Mouse (Mus musculus): Measurements from ENCODE around the gene Pbx2. TPM values are rescaled to one million over a fixed set of nuclear protein-coding genes. Genes with fewer than 3 reads are reported as not detected.
A peak's percentile ranks its signal among the peaks of the same experiment; 100 is the strongest.

Gene Pbx2
- total RNA-seq (2021): 10 to 100 TPM; 32.4 to 40.9 TPM
- long read RNA-seq, experiment 1, transcript Pbx2-201 (9 exons, 3,068 nt): major isoform, 15 of 19 reads
- long read RNA-seq, experiment 1, partial matches to known transcripts: 0 of 19 reads
- long read RNA-seq, experiment 1, other reads (novel, unspliced or antisense): 3 of 19 reads
- long read RNA-seq, experiment 2, transcript Pbx2-201 (9 exons, 3,068 nt): major isoform, 18 of 29 reads
- long read RNA-seq, experiment 2, partial matches to known transcripts: 3 of 29 reads
- long read RNA-seq, experiment 2, other reads (novel, unspliced or antisense): 8 of 29 reads

DNA sequence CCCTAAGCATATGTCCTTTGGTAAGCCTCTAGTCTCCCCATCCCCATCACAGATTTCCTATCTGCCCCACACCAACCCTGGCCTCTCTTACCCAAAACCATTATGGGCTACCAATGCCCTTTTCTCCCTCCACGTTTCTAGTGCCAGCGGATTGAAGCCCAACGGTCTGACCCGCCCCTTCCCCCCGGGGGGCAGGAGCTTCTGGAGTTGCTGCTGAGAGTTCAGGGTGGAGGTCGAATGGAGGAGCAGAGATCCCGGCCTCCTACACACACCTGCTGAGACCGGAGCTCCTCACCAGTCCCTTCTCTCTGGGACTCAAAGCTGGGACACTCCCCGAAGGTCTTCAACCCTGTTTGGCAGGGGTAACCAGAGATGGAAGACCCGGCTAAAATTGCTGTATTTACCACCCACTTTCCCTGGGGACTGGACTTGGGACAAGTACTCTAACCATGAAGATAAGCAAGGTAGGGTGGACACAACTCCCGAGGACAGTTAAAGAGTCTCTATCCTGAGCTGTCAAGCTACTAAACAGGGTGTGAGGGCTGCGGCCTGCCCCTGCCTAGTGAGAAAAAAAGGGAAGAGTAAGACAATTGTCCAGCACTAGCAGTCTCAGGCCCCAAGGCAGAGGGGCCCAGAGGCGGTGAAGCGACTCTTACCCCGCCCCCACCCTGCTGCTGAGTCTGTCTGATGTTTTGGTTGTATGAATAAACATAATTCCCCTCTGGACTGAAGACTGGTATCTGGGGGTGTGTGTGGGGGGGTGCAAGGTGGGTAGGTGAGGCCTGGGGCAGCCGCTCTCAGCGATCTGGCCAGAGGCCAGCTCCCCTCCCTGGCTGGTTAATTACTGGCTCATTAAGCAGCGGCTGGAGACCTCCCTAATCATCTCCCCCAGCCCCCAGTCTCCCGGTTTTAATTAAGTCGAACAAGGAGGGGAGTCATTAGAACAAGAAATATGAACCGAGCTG, at the start of gene Pbx2:
Gene Pbx2 (plus strand): TSS at position 238 of the 965 bp plus-strand sequence.
- DNase-seq (ENCODE audit: low spot score in 2 of 2): no peak

DNA sequence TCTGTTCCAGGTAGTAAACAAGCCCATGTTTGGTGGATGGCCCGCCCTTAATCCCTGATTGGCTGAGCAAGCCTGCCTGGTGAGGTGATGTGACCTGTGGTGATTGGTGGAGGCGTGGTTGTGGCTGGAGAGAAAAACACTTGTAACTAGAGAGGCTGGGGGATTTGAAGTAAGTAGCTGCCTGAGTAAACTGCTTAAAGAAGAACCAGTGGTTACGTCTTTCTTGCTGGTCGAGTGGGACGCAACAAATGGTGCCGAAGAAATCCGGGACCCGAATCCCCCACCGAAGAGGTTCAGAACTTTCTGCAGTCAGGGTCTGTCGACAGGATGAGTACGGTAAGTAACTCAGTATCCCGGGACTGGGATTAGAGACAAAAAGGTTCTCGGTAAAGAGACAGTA, 47.5 kb upstream of the Pbx2 start:
- DNase-seq (ENCODE audit: low spot score in 2 of 2): peak in 1 of 2 experiments; percentile 10

DNA sequence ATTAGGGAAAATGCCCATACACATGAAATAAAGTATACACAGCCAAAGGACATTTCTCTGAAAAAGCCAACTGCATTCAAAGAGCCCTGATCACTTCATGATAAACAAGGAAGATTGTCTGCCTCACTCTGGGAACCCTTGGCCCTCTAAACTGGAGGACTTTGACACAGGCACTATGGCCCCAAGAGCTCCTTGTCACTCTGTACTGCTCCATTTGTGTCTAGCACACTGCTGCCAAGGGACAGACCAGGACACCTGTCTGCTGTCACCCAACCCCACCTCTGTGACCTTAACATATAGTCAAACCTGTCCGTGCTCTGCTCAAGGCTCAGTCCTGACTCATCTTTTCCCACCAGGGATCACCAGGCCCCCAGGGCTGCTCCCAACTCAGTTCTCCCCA, 44.3 kb upstream of the Pbx2 start:
- peak in 1 of 2 experiments; percentile 8 for DNase-seq (ENCODE audit: low spot score in 2 of 2)

DNA sequence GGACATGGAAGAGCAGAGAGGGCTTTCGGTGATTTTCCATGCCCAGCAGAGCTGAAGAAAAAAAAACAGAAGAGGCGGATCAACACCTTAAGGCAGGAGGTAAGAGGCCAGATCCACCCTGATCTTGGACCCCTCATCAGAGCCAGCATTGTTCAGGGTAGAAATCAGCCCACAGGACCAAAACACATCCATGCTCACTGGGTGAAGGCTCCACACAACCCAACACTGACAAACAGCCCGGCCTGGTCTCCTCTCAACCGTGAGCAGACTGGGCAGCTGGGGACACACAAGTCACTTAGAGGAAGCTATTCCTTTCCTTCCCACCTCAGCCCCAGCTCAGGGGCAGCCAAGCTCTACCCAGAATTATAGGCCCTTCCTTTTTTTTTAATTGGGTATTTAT, 43.5 kb upstream of the Pbx2 start:
- peak in 1 of 2 experiments; percentile 5 for DNase-seq (ENCODE audit: low spot score in 2 of 2)

DNA sequence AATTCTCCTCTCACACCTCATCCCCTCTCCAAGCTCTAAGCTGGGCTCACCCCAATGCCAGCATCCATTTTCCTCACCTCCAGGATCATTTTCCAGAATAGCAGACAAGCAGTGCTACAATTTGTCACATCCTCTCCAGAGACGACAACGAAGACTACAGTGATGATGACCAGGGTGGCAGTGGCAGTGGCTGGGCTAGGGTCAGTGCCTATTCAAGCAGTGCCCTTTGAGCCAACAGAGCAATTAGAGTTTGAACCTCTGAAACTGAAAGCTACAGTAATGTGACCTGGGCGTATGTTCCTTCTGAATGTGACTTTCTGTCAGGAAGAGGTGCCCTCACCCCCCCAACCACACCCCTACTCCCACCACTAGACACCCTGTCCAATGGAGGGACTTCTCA, 41.9 kb upstream of the Pbx2 start:
- peak in 1 of 2 experiments; percentile 11 for DNase-seq (ENCODE audit: low spot score in 2 of 2)

DNA sequence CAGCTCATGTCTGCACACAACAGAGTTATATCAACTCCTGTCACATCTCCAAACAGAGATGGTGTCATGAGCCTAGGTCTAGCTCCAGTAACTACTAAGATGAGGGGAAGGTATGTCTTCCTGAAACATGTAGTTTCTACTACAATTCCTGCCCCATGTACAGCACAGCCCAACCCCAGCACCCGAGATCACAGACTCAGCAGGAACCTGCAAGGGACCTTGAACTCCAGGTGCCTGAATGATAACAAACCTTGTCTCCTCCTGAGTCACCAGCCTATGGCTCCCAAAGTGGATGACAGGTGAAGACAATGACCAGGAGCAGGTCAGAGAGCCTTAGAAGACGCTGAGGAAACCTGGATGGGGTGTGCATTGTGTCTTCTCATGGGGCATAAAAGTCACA, 41.2 kb upstream of the Pbx2 start:
- DNase-seq (ENCODE audit: low spot score in 2 of 2): peak in 1 of 2 experiments; percentile 6

DNA sequence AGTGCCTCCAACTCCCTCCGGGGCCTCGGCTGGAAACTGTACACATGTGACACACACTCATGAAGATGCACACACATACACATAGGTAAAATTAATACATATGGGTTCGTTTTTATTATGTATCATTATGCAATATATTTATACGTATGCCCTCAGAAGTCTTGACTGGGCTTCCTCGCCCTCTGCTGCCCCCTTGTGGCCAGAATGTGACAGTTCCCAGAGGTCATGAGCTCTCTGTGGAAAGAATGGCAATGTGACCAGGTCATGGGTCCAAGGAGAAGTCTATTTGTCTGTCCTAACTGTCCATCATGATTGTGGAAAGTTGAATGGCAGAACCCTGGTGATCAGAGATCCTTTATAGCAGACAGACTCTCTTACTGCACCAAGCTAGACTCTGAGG, 35.6 kb upstream of the Pbx2 start:
- DNase-seq (ENCODE audit: low spot score in 2 of 2): peak; percentile 82 to 86

DNA sequence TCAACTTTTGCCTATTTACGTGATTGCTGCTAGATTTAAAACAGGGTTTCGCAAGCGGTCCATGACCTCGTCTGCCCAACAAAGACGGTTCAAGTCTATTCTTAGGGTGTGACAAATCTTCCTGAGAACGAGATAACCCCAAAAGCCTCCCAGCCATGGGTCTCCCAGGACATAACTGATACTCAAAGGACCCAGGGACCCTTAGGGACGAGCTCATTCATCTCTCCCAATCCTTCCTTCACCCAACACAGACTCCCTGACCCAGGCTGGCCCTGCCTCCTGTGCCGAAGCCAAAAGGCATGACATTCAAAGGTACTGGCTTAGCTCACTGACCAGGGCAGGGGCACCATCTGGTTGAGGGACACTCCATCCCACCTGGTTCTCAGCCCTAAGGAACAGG, 34.7 kb upstream of the Pbx2 start:
- DNase-seq (ENCODE audit: low spot score in 2 of 2): no peak

DNA sequence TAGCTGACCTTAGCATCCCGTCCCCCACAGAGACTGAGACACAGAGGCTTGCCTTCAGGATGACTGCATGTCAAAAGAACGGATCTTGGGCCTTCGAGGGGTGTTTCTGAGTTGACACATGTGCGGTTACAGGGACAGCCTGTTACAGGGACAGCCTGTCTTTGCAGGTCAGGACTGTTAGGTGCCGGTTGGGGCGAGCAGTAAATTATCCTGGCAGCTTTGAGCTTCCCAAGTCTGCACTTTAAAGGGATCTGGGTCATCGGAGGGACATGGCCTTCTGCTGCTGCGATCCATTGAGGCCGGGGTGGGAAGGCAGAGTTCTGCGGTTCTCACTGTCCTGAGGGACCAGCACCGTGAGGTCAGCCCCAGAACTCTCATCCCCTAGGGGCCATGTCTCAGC, 33.7 kb upstream of the Pbx2 start:
- DNase-seq (ENCODE audit: low spot score in 2 of 2): no peak

DNA sequence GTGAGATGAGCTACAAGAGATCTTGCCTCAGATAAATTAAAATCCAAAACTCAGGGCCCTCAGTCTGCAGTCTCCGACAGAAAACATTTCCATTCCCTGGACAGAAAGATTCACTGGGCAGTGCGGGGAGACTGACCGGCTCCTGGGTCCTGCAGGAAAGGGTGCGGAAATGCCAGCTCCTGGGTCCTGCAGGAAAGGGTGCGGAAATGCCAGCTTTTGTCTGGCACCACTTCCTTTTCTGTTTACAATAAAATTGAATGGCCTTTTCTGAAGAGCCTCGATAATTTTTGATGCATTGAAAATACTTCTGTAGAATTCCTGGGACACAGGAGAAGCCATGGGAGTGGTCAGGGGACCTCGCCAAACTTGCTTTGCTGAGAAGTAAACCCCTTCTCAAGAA, 31.9 kb upstream of the Pbx2 start:
- DNase-seq (ENCODE audit: low spot score in 2 of 2): no peak

DNA sequence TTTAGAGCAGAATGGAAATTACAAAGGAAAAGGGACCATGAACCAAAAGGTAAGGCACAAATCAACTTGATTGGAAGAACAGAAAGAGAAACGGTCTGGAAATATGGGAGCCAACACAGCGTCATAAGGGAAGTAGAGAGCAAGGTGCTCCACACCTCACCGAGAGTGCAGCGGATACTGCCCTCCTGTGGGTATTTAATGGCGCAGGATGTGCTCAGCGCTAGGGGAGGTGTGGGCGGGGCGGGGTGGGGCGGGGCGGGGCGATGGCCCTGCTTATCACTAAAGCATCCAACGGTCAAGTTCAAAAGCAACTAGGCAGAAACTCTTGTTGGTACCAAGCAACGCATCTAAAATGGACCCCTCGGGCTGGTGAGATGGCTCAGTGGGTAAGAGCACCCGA, 31.2 kb upstream of the Pbx2 start:
- no peak for DNase-seq (ENCODE audit: low spot score in 2 of 2)

DNA sequence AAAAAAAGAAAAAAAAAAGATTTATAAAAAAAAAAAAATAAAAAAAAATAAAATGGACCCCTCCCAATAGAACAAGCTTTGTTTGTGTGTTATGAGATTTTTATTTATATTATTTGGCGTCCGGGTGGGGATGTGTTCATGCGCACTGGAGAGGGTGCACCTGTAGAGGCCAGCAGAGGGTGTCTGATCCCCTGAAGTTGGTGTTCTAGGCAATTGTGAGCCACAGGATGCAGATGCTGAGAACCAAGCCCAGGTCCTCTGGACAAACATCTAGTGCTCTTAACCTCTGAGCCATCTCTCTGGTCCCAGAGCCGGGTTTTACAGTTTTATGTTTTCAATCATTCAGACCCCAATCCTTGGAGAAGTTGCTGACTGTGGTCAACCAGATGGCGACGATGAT, 30.6 kb upstream of the Pbx2 start:
- DNase-seq (ENCODE audit: low spot score in 2 of 2): no peak

DNA sequence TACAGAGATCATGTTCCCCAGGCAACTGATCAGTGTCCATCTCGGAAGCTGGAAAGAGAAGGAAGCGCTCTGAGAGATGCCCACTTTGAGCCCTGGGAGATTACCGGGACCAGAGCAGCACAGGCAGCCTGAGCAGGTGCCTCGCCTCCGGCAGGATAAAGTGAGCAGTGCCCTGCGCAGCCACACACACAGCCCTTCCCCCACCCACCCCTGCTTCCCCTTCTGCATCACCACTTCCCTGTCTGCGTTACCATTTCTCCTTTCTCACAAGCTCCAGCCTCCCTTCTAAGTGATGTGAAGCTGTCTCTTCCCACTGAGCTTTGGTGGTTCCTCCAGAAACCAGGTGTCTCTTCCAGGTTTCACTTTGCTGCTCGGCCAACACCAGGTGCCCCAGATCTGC, 29.9 kb upstream of the Pbx2 start:
- DNase-seq (ENCODE audit: low spot score in 2 of 2): no peak

DNA sequence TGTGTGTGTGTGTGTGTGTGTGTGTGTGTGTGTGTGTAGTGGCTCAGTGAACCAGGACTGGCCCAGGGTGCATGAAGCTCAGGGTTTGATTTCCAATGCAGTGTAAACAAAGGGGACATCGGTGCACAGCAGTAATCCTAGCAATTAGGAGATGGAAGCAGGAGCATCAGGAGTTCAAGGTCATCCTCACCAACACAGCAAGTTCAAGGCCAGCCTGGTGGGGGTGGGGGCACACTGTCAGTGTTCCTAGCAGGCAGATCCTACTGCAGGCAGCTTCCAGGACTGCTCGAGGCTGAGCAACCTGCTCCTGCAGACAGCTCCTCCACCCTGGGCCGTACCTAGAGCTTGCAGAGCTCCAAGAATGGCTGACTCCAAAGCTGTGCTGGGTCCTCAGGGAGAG, 28.5 kb upstream of the Pbx2 start:
- DNase-seq (ENCODE audit: low spot score in 2 of 2): no peak

DNA sequence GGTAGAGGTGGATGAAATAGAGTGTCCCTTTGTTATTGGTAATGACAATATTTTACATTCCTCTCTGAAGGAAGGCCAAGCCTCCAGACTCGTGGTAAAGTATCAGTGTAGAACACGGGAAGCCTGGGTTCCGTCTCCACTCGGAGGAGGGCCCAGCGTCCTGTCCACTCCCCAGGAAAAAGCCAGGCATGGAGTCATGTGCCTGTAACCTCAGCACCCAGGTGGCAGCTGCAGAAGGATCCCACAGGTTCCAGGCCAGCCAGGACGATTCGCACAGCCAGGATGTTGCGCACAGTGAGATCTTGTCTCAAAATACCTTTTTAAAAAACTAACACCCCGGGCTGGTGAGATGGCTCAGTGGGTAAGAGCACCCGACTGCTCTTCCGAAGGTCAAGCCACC, 27.7 kb upstream of the Pbx2 start:
- no peak for DNase-seq (ENCODE audit: low spot score in 2 of 2)

DNA sequence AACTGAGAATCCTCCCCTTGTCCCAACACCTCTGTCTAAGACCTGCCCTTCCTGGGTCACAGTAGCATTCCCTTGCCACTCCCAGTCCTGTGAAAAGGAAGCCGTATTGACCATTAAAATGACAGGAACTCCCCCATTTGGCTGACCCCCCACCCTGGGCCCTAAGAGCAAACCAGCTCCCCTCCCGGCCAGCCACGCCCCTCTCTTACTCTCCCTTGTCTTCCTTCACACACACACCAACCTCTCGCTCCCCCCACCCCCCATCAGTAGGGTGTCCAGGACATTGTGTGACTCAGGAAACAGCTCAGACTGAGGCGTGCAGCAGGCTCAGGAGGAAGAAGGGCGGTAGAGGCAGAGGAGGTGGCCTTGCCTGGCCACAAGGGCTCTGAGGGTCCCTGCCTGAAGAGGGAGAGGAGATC, 27.1 kb upstream of the Pbx2 start, which contains the start of gene Notch4:
Gene Notch4 (plus strand): TSS at position 266 of the 419 bp plus-strand sequence.
- DNase-seq (ENCODE audit: low spot score in 2 of 2): peak in 1 of 2 experiments; percentile 47

DNA sequence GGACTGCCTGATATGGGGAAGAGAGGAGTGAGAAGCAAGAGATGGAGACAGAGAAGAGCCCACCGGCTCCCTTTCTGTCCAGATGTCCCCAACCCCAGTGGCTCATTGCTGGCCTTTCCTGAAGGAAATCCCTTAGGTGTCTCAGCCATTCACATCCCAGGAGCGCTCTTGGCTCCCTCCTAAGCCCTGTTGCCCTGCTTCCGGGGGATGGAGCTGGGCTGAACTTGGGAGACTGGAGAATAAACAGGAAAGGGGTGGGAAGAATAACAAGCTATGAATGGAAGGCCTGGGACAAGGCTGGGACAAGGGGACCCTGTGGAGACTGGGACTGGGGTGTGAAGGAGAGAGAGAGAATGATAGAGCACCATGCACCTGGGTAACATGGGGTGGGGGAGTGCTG, 26.3 kb upstream of the Pbx2 start:
- no peak for DNase-seq (ENCODE audit: low spot score in 2 of 2)

DNA sequence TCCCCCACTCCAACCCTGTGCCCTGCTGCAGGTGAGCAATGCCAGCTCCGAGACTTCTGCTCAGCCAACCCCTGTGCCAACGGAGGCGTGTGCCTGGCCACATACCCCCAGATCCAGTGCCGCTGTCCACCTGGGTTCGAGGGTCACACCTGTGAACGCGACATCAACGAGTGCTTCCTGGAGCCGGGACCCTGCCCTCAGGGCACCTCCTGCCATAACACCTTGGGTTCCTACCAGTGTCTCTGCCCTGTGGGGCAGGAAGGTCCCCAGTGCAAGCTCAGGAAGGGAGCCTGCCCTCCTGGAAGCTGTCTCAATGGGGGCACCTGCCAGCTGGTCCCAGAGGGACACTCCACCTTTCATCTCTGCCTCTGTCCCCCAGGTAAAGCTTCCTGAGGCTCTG, 23.8 kb upstream of the Pbx2 start:
- DNase-seq (ENCODE audit: low spot score in 2 of 2): no peak

DNA sequence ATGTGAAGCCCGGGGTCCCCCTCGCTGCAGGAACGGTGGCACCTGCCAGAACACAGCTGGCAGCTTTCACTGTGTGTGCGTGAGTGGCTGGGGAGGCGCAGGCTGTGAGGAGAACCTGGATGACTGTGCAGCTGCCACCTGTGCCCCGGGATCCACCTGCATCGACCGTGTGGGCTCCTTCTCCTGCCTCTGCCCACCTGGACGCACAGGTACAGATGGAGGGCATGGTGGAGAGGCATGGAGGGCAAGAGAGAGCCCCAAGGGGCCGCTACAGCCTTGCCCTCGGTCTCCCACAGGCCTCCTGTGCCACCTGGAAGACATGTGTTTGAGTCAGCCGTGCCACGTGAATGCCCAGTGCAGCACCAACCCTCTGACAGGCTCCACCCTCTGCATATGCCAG, 22.6 kb upstream of the Pbx2 start:
- no peak for DNase-seq (ENCODE audit: low spot score in 2 of 2)

DNA sequence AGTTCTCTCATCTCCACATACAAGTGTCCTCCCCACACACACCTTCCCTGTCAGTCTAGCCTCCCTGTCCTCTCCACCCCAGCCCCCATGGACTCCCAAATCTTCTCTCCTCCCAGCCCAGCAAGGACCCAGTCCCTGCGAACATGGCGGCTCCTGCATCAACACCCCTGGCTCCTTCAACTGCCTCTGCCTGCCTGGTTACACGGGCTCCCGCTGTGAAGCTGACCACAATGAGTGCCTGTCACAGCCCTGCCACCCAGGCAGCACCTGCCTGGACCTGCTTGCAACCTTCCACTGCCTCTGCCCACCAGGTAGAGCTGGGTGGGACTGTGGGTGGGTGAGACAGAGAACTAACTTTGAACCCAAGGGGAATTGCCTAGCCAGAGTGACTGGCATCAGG, 21.1 kb upstream of the Pbx2 start:
- no peak for DNase-seq (ENCODE audit: low spot score in 2 of 2)

DNA sequence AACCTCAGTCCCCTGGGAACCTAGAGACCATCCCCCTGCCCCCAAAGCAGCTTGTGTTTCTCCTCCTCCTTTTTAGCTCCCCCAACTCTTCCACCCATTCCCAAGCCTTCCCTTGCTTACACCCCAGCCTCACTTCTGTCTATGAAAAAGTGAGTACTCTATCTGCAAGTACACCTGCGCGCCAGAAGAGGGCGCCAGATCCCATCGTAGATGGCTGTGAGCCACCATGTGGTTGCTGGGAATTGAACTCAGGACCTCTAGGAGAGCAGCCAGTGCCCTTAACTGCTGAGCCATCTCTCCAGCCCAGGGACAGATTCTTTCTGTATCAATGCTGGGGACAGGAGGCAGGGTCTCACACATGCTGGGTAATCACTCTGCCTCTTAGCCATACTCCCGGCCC, 19.2 kb upstream of the Pbx2 start:
- no peak for DNase-seq (ENCODE audit: low spot score in 2 of 2)

DNA sequence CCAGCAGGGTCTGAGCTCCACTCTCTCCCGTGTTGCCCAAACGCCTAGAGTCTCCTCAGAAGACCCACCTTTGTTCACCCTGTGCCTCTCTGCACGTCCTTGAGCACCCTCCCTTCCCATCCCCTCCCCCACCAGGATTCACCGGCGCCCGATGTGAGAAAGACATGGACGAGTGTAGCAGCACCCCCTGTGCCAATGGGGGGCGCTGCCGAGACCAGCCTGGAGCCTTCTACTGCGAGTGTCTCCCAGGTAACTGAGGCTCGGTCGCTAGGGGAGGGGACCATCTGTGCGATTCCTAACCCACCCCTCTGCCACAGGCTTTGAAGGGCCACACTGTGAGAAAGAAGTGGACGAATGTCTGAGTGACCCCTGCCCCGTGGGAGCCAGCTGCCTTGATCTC, 18.7 kb upstream of the Pbx2 start:
- DNase-seq (ENCODE audit: low spot score in 2 of 2): no peak

Data from adrenal gland, adult 18-20 months (tissue).